8 mouse cellular contexts compared by ENCODE assay signal in the genomic region with DNA sequence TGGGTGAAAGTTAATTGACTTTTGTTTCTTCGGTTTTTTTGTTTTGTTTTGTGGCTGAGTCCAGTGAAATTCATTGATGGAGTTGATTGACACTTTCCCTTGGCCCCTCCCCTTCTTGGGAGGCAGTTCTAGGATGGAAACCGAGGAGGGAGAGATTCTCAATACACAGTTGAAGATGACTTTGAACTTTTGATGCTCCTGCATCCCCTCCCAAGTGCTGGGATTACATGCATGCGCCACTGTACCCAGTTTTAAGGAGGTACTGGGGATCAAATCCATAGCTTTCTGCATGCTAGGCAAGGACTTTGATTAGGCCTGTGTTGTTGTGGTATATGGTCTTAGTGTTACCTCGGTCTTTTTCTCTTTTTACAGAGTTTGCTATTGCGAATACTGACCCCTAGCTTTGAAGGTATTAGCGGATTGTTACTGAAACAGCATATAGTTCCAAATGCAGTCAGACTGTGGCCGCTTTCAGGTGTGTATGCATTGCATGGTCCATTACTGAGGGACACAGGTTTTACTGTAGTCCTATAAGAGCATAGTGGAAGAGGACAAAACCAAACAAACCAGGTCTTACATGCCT. TPM values are rescaled to one million over a fixed set of nuclear protein-coding genes. Genes with fewer than 3 reads are reported as not detected.
DNase-seq lines count a peak whose midpoint lies in the region; ATAC-seq and TF ChIP-seq lines count a peak whose summit lies in the region.

No protein-coding gene starts in this region.

- peak; percentile 45 for TF ChIP-seq CTCF in forebrain, postnatal 0 days (IDR thresholded peaks at IDR 0.05; ENCODE audit: low read depth)

- H3K4me1 ChIP-seq in kidney, embryonic 15.5 days, result peaks cover 25% of the 10 kb centered on the region
- peaks cover 15% of the 10 kb centered on the region for H3K4me1 ChIP-seq in forebrain, postnatal 0 days (ENCODE audit: insufficient read depth)

- no peak for DNase-seq in kidney, adult 11 months
- DNase-seq in ZHBTc4 (ENCODE audit: low read depth, low spot score), result peak; percentile 73
- no peak for DNase-seq in forebrain, postnatal 0 days
- DNase-seq in lung, postnatal 10 days, result peak; percentile 36
- DNase-seq in right cerebral cortex, postnatal 4 days, result no peak
- DNase-seq in kidney, adult 9 months, result no peak
- no peak for DNase-seq in spleen, postnatal 14 days (ENCODE audit: low spot score in 2 of 2)

- H3K9me3 ChIP-seq in kidney, embryonic 15.5 days (replicated peaks), result no peaks in the 10 kb centered on the region
- no peaks in the 10 kb centered on the region for H3K9me3 ChIP-seq in forebrain, postnatal 0 days (ENCODE audit: low read length)

- peak overlapping the region; percentile 97 for H3K4me3 ChIP-seq in kidney, embryonic 15.5 days (replicated peaks)
- H3K4me3 ChIP-seq in forebrain, postnatal 0 days (ENCODE audit: low read depth, low read length), result peak overlapping the region; percentile 92

- H3K9ac ChIP-seq in kidney, embryonic 15.5 days, result peak overlapping the region; percentile 99
- peak overlapping the region; percentile 93 for H3K9ac ChIP-seq in forebrain, postnatal 0 days

- no peak for ATAC-seq in kidney, embryonic 15.5 days (replicated peaks; ENCODE audit: low FRiP score)
- no peak for ATAC-seq in forebrain, postnatal 0 days

- H3K27ac ChIP-seq in kidney, embryonic 15.5 days, result peak overlapping the region; percentile 93
- H3K27ac ChIP-seq in forebrain, postnatal 0 days (ENCODE audit: low read depth, low read length), result peak overlapping the region; percentile 95

- H3K27me3 ChIP-seq in kidney, embryonic 15.5 days, result no peaks in the 10 kb centered on the region
- H3K27me3 ChIP-seq in forebrain, postnatal 0 days (ENCODE audit: insufficient read depth, low read length), result no peaks in the 10 kb centered on the region

- 36% methylated on average over 7 of the region's 7 CpGs for WGBS in kidney, embryonic 15.5 days
- WGBS in forebrain, postnatal 0 days, result 33% methylated on average over 7 of the region's 7 CpGs

- H3K4me2 ChIP-seq in kidney, embryonic 15.5 days, result peak overlapping the region; percentile 64
- peak overlapping the region; percentile 82 for H3K4me2 ChIP-seq in forebrain, postnatal 0 days (ENCODE audit: low read depth)

- H3K36me3 ChIP-seq in kidney, embryonic 15.5 days, result peaks cover 29% of the 10 kb centered on the region
- H3K36me3 ChIP-seq in forebrain, postnatal 0 days (ENCODE audit: insufficient read depth), result peaks cover 3% of the 10 kb centered on the region; the same call in 1 of the 2 replicates

RNA-seq across cellular contexts. Expression of gene Spg7, which starts 3.5 kb away (rescaled TPM):
- 48.9 and 52.5 TPM in 2 replicates for polyA plus RNA-seq in kidney, embryonic 15.5 days (2015; fragmentation: Nextera tagmentation; extraction: Ambion mirVana)
- 56.2 and 62.8 TPM in 2 replicates for total RNA-seq in forebrain, postnatal 0 days (2014; rRNA removed)
- 39.8 and 52.9 TPM in 2 replicates for polyA plus RNA-seq in forebrain, postnatal 0 days (2015; fragmentation: Nextera tagmentation; extraction: Ambion mirVana)

RNA-seq across cellular contexts. Expression of gene Ankrd11, which starts 24.1 kb away (rescaled TPM):
- 33.5 and 38.0 TPM in 2 replicates for polyA plus RNA-seq in kidney, embryonic 15.5 days (2015; fragmentation: Nextera tagmentation; extraction: Ambion mirVana)
- 88.7 and 103 TPM in 2 replicates for total RNA-seq in forebrain, postnatal 0 days (2014; rRNA removed)
- polyA plus RNA-seq in forebrain, postnatal 0 days (2015; fragmentation: Nextera tagmentation; extraction: Ambion mirVana), result 69.4 and 73.5 TPM in 2 replicates

RNA-seq across cellular contexts. Expression of gene Rpl13, which starts 36.0 kb away (rescaled TPM):
- polyA plus RNA-seq in kidney, embryonic 15.5 days (2015; fragmentation: Nextera tagmentation; extraction: Ambion mirVana), result 1,386 and 1,404 TPM in 2 replicates
- 2,315 and 2,714 TPM in 2 replicates for total RNA-seq in forebrain, postnatal 0 days (2014; rRNA removed)
- 944 and 1,242 TPM in 2 replicates for polyA plus RNA-seq in forebrain, postnatal 0 days (2015; fragmentation: Nextera tagmentation; extraction: Ambion mirVana)

RNA-seq across cellular contexts. Expression of gene Cpne7, which starts 51.0 kb away (rescaled TPM):
- 0.63 and 1.0 TPM in 2 replicates for polyA plus RNA-seq in kidney, embryonic 15.5 days (2015; fragmentation: Nextera tagmentation; extraction: Ambion mirVana)
- 30.2 and 32.6 TPM in 2 replicates for total RNA-seq in forebrain, postnatal 0 days (2014; rRNA removed)
- 13.5 and 25.0 TPM in 2 replicates for polyA plus RNA-seq in forebrain, postnatal 0 days (2015; fragmentation: Nextera tagmentation; extraction: Ambion mirVana)

Comparison
In these comparisons a context has a peak if more than half of its experiments do, and no peak if none do; other contexts are left out.
1. DNase-seq: peak in ZHBTc4 (single experiment) and lung, postnatal 10 days (single experiment); none in kidney, adult 11 months (single experiment), forebrain, postnatal 0 days (single experiment), right cerebral cortex, postnatal 4 days (single experiment), kidney, adult 9 months (single experiment) and spleen, postnatal 14 days (0 of 2).